Mouse (Mus musculus): ENCODE measurements around the gene Nhej1. TPM values are rescaled to one million over a fixed set of nuclear protein-coding genes. Genes with fewer than 3 reads are reported as not detected.

The Nhej1 gene
- total and polyA plus RNA-seq, 3 experiments: 1.7 to 5.2 TPM; not detected in 1

DNA sequence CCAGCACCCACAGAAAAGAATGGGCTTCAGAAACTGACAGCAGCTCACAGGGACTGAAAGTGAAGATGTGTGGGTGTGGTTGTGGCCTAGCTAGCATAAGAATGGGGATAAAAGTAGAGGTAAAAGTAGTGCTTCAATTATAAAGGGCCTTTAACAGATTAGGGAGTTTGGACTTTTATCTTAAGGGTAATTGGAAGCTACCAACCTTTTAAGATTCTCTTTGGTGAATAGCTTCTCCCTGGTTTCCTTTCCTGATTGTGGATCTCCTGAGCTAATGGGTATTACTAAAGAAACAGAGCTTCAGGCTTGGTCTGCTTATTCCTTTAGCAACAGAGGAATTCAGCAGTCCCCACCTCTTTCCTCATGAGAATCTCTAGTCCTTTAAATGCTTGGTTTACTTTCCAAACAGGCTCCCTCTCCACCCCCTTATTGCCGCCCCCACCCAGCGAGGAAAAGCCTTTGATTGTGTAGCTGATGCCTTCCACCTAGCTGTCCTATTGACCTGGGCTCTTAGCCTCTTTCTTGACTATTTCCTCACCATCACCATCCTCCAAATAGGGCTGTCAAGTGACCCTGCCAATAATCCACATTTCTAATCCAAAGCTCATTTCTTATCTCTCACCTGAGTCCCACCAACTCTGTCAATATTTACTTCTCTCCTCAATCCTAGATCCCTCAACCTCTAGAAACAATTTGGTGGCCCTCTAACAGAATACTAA lies 97.8 kb downstream of the Nhej1 start:
- no peak overlapping the region for H3K9ac ChIP-seq (ENCODE audit: control insufficient read depth, low read depth, low read length, poor library complexity, severe bottlenecking)
- H3K27me3 ChIP-seq (ENCODE audit: control insufficient read depth in 1 of 2, insufficient read depth in 2 of 2, low read length in 2 of 2): no peaks in the 10 kb centered on the region
- no peaks in the 10 kb centered on the region for H3K36me3 ChIP-seq (ENCODE audit: control insufficient read depth in 1 of 2, insufficient read depth in 2 of 2, low read length in 2 of 2)
- no peak overlapping the region for H3K4me3 ChIP-seq (ENCODE audit: control insufficient read depth in 1 of 2, insufficient read depth in 1 of 2, low read depth in 2 of 2, low read length in 2 of 2)
- no peaks in the 10 kb centered on the region for H3K4me1 ChIP-seq (ENCODE audit: control insufficient read depth in 1 of 2, insufficient read depth in 2 of 2, low read length in 2 of 2)
- H3K9me3 ChIP-seq (replicated peaks; ENCODE audit: insufficient read depth, low read length): no peaks in the 10 kb centered on the region
- DNase-seq (ENCODE audit: low read depth, low spot score): no peak
- H3K27ac ChIP-seq (ENCODE audit: control insufficient read depth, low read depth, low read length): no peak overlapping the region
- TF ChIP-seq TCF12 (IDR thresholded peaks at IDR 0.05; ENCODE audit: low read depth, low read length): no peak
- no peak for TF ChIP-seq NELFE (IDR thresholded peaks at IDR 0.05; ENCODE audit: low read depth, low read length)
- no peak for TF ChIP-seq POLR2AphosphoS5 (IDR thresholded peaks at IDR 0.05; ENCODE audit: borderline replicate concordance, low read depth, low read length)
- TF ChIP-seq EP300 (IDR thresholded peaks at IDR 0.05; ENCODE audit: low read depth in 1 of 2, low read length in 2 of 2): no peak
- TF ChIP-seq BHLHE40 (IDR thresholded peaks at IDR 0.05; ENCODE audit: borderline replicate concordance, low read depth, low read length): no peak
- no peak for TF ChIP-seq CHD2 (IDR thresholded peaks at IDR 0.05; ENCODE audit: low read length)
- TF ChIP-seq POLR2AphosphoS2 (IDR thresholded peaks at IDR 0.05; ENCODE audit: low read length): no peak
- no peak for TF ChIP-seq HCFC1 (IDR thresholded peaks at IDR 0.05; ENCODE audit: low read depth, low read length)
- no peak for TF ChIP-seq UBTF (IDR thresholded peaks at IDR 0.05; ENCODE audit: borderline replicate concordance, insufficient read depth, low read depth, low read length)
- TF ChIP-seq USF1 (IDR thresholded peaks at IDR 0.05; ENCODE audit: low read depth, low read length): no peak
- TF ChIP-seq JUND (IDR thresholded peaks at IDR 0.05; ENCODE audit: low read depth, low read length): no peak
- TF ChIP-seq CTCF (IDR thresholded peaks at IDR 0.05 in 2 of 3, conservative IDR thresholded peaks at IDR 0.05 in 1 of 3; ENCODE audit: control insufficient read depth in 1 of 3, insufficient read depth in 1 of 3, low read depth in 2 of 3, low read length in 3 of 3, poor library complexity in 1 of 3, severe bottlenecking in 1 of 3): no peak
- no peak for TF ChIP-seq ZC3H11A (IDR thresholded peaks at IDR 0.05; ENCODE audit: low read depth, low read length)
- TF ChIP-seq ZMIZ1 (IDR thresholded peaks at IDR 0.05; ENCODE audit: low read depth, low read length): no peak
- no peak for TF ChIP-seq TAL1 (IDR thresholded peaks at IDR 0.05; ENCODE audit: low read length)
- no peak for TF ChIP-seq E2F4 (IDR thresholded peaks at IDR 0.05; ENCODE audit: borderline replicate concordance, low read depth, low read length)
- no peaks in the 10 kb centered on the region for H3K79me2 ChIP-seq (ENCODE audit: control insufficient read depth, insufficient read depth, low read length, poor library complexity)

DNA sequence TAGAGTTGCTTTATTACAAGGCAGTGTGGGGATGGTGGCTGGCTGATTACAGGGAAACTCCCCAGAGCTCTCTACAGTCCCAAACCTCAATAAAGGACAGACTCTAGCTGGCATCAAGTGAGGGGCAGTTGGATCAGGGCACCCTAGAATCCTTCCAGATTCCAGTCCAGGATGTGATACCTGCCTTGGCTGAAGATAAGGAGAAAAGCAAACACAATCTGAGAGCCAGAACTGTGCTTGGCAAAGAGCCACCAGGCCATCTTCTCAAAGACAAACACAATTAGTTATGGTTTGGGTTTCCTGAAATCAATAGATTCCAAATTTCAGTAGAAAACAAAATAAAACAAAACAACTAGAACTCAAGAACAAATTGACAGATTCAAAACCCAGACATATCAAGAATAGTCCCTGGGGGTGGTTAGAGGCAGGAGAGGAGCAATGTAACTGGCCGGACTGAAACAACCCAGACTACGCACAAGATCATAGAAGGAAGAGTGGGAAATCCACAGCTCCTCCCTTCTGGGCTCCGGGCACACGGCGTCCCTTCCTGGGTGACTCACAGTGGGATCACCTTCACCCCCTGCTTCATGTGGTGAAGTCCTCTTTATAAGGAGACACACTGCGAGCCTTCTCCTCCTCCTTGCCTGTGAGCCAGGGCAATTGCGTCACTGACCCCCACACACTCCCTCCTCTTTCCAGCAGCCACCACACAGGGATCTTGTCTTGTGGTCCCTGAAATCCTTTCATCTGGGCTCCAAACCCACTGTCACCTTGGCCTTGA lies 100.4 kb downstream of the Nhej1 start:
- TF ChIP-seq POLR2AphosphoS5 (IDR thresholded peaks at IDR 0.05; ENCODE audit: borderline replicate concordance, low read depth, low read length) (no peak), ZC3H11A (IDR thresholded peaks at IDR 0.05; ENCODE audit: low read depth, low read length) (no peak), GABPA (IDR thresholded peaks at IDR 0.05; ENCODE audit: low read depth, low read length) (no peak), KAT2A (conservative IDR thresholded peaks at IDR 0.05; ENCODE audit: low read depth, low read length) (no peak), NELFE (IDR thresholded peaks at IDR 0.05; ENCODE audit: low read depth, low read length) (no peak), CHD1 (IDR thresholded peaks at IDR 0.05; ENCODE audit: low read depth, low read length) (no peak), POLR2AphosphoS2 (IDR thresholded peaks at IDR 0.05; ENCODE audit: low read length) (no peak), TBP (IDR thresholded peaks at IDR 0.05; ENCODE audit: low read depth, low read length) (no peak)
- H3K9me3 ChIP-seq (replicated peaks; ENCODE audit: insufficient read depth, low read length): no peaks in the 10 kb centered on the region
- no peaks in the 10 kb centered on the region for H3K36me3 ChIP-seq (ENCODE audit: control insufficient read depth in 1 of 2, insufficient read depth in 2 of 2, low read length in 2 of 2)
- H3K4me1 ChIP-seq (ENCODE audit: control insufficient read depth in 1 of 2, insufficient read depth in 2 of 2, low read length in 2 of 2): no peaks in the 10 kb centered on the region
- no peaks in the 10 kb centered on the region for H3K79me2 ChIP-seq (ENCODE audit: control insufficient read depth, insufficient read depth, low read length, poor library complexity)
- no peak overlapping the region for H3K9ac ChIP-seq (ENCODE audit: control insufficient read depth, low read depth, low read length, poor library complexity, severe bottlenecking)
- H3K27ac ChIP-seq (ENCODE audit: control insufficient read depth, low read depth, low read length): no peak overlapping the region
- DNase-seq (ENCODE audit: low read depth, low spot score): no peak
- H3K4me3 ChIP-seq (ENCODE audit: control insufficient read depth in 1 of 2, insufficient read depth in 1 of 2, low read depth in 2 of 2, low read length in 2 of 2): no peak overlapping the region
- H3K27me3 ChIP-seq (ENCODE audit: control insufficient read depth in 1 of 2, insufficient read depth in 2 of 2, low read length in 2 of 2): no peaks in the 10 kb centered on the region
